Mouse (Mus musculus): ENCODE measurements around the gene Icam1. TPM values are rescaled to one million over a fixed set of nuclear protein-coding genes. Genes with fewer than 3 reads are reported as not detected.

Icam1 gene
- 10.4 and 13.8 TPM in 2 replicates for polyA plus RNA-seq (2015; fragmentation: Nextera tagmentation; extraction: Ambion mirVana)

GRCm38 (mm10) chr9:21015571-21016130, at the start of gene Icam1:
Gene Icam1 (plus strand): TSS chr9:21015985.

GRCm38 (mm10) chr9:20976216-20976960, 39.4 kb upstream of the Icam1 start, which contains the start of gene S1pr2:
Gene S1pr2 (minus strand): TSS chr9:20976781.

DNA sequence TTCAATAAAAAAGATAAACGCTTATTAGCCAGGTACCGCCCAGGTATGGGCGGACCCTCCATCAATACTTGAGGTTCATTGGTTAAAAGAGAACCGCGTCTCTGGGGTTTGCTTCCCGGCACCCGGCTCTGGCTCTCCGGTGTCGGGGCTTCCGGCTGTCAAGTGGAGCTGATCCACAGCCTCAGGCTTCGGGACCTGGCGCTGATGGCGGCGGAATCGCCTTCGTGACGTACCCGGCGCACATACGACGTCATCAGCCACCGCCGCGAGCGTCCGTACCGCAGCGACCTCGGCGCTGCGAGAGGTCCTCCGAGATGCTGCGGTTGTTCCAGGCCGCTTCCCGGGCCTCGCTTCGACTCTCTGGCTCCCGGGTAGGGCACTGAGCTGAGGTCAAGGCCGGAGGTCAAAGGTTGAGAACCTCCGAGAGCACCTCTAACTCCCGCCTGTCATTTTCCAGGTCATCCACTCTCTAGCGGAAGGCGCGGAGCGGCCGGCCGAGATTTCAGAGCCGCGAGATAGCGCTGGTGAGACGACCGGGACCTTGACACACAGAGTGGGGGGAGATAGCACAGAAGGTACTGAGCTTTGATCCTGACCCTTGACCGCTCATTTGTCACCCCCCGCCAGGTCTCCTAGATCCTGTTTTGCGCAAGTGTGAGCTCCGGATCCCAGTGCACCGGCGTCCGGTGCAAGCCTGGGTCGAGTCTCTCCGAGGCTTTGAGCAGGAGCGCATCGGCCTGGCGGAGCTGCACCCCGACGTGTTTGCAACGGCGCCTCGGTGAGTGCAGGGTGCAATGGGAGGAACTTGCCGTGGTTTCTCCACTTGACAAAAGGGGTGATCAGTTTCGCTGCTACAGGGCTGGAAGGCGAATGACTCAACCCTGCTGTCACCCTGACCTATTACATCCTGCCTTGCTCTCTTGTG, 12.9 kb upstream of the Icam1 start, which contains the start of gene Mrpl4:
Gene Mrpl4 (plus strand): TSS at position 112 of the 925 bp plus-strand sequence.

DNA sequence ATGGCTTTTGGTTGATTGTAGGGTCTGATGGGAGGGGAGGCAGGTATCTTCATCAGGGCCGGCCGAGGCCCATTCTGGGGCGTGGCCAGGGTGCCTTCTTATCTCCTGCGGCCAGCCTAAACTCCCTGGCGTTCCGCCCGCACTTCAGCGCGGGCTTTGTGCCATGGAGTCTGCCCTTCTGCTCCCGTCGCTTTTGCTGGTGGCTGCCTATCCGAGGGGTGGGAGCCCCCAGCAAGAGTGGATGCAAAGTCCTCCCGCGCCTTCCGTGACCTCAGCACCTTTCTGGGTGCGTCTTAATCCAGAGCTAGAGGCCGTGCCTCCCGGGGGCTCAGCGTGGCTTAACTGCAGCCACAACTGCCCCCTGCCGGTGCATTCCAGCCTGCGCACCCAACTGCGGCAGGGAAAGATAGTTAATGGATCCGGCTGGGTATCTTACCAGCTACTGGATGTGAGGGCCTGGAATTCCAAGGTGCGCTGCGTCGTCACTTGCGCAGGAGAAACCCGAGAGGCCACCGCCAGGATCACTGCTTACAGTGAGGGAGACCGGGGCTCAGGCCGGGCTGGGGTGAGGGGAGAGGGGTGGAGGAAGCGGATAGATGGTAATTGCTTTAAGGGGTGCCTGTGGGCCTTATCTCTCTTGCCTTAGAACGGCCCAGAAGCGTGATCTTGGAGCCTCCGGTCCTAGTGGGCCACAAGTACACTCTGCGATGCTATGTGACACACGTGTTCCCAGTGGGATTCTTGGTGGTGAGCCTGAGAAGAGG, 13.7 kb downstream of the Icam1 start, which contains the start of gene Icam4:
Gene Icam4 (plus strand): TSS at position 83 of the 764 bp plus-strand sequence.

GRCm38 (mm10) chr9:21031896-21032351, 16.1 kb downstream of the Icam1 start, which contains the start of gene Icam5:
Gene Icam5 (plus strand): TSS chr9:21032073.

GRCm38 (mm10) chr9:21067006-21067684, 51.4 kb downstream of the Icam1 start, which contains the start of gene Zglp1:
Gene Zglp1 (minus strand): TSS chr9:21067093.

GRCm38 (mm10) chr9:21073044-21073840, 57.5 kb downstream of the Icam1 start, which contains the start of the genes Gm49373 and Fdx1l:
Gene Gm49373 (minus strand): TSS chr9:21073096.
Gene Fdx1l (minus strand): TSS chr9:21073614.

MicroRNA genes within 50 kb of the gene (microRNA counts, 519-probe panel; counts per million panel counts)
- 88.3 counts per million for microRNA mmu-miR-1900

Other genes with a start within 250 kb of the Icam1 start
- gene Col5a3, start 200.9 kb upstream of the Icam1 start, polyA plus RNA-seq (2015; fragmentation: Nextera tagmentation; extraction: Ambion mirVana) = 1.2 and 1.6 TPM in 2 replicates
- not detected in 2 replicates for gene Rdh8, start 197.5 kb upstream of the Icam1 start, polyA plus RNA-seq (2015; fragmentation: Nextera tagmentation; extraction: Ambion mirVana)
- gene A230050P20Rik, start 147.3 kb upstream of the Icam1 start, polyA plus RNA-seq (2015; fragmentation: Nextera tagmentation; extraction: Ambion mirVana) = 11.0 and 14.0 TPM in 2 replicates
- gene Angptl6, start 136.3 kb upstream of the Icam1 start, polyA plus RNA-seq (2015; fragmentation: Nextera tagmentation; extraction: Ambion mirVana) = 1.3 and 1.5 TPM in 2 replicates
- 65.4 and 72.3 TPM in 2 replicates for gene Ppan, start 127.8 kb upstream of the Icam1 start, polyA plus RNA-seq (2015; fragmentation: Nextera tagmentation; extraction: Ambion mirVana)
- gene Eif3g, start 117.4 kb upstream of the Icam1 start, polyA plus RNA-seq (2015; fragmentation: Nextera tagmentation; extraction: Ambion mirVana) = 198 and 211 TPM in 2 replicates
- gene Dnmt1, start 56.1 kb upstream of the Icam1 start, polyA plus RNA-seq (2015; fragmentation: Nextera tagmentation; extraction: Ambion mirVana) = 63.9 and 66.7 TPM in 2 replicates
- gene S1pr2, start 39.2 kb upstream of the Icam1 start, polyA plus RNA-seq (2015; fragmentation: Nextera tagmentation; extraction: Ambion mirVana) = 6.7 and 8.2 TPM in 2 replicates
- 77.0 and 79.0 TPM in 2 replicates for gene Mrpl4, start 13.2 kb upstream of the Icam1 start, polyA plus RNA-seq (2015; fragmentation: Nextera tagmentation; extraction: Ambion mirVana)
- 111 and 139 TPM in 2 replicates for gene Icam4, start 13.4 kb downstream of the Icam1 start, polyA plus RNA-seq (2015; fragmentation: Nextera tagmentation; extraction: Ambion mirVana)
- 0.27 and 0.35 TPM in 2 replicates for gene Icam5, start 16.1 kb downstream of the Icam1 start, polyA plus RNA-seq (2015; fragmentation: Nextera tagmentation; extraction: Ambion mirVana)
- 0.26 and 0.67 TPM in 2 replicates for gene Zglp1, start 51.1 kb downstream of the Icam1 start, polyA plus RNA-seq (2015; fragmentation: Nextera tagmentation; extraction: Ambion mirVana)
- 0.17 and 0.23 TPM in 2 replicates for gene Gm49373, start 57.1 kb downstream of the Icam1 start, polyA plus RNA-seq (2015; fragmentation: Nextera tagmentation; extraction: Ambion mirVana)
- gene Fdx1l, start 57.6 kb downstream of the Icam1 start, polyA plus RNA-seq (2015; fragmentation: Nextera tagmentation; extraction: Ambion mirVana) = 41.2 and 44.7 TPM in 2 replicates
- 0.86 and 1.1 TPM in 2 replicates for gene Gm38431, start 76.0 kb downstream of the Icam1 start, polyA plus RNA-seq (2015; fragmentation: Nextera tagmentation; extraction: Ambion mirVana)
- 20.1 and 20.8 TPM in 2 replicates for gene Raver1, start 76.0 kb downstream of the Icam1 start, polyA plus RNA-seq (2015; fragmentation: Nextera tagmentation; extraction: Ambion mirVana)
- gene Tyk2, start 115.3 kb downstream of the Icam1 start, polyA plus RNA-seq (2015; fragmentation: Nextera tagmentation; extraction: Ambion mirVana) = 9.7 and 12.2 TPM in 2 replicates
- 139 and 143 TPM in 2 replicates for gene Cdc37, start 134.0 kb downstream of the Icam1 start, polyA plus RNA-seq (2015; fragmentation: Nextera tagmentation; extraction: Ambion mirVana)
- gene Pde4a, start 149.7 kb downstream of the Icam1 start, polyA plus RNA-seq (2015; fragmentation: Nextera tagmentation; extraction: Ambion mirVana) = 4.1 and 5.6 TPM in 2 replicates
- gene Keap1, start 223.4 kb downstream of the Icam1 start, polyA plus RNA-seq (2015; fragmentation: Nextera tagmentation; extraction: Ambion mirVana) = 31.7 and 37.9 TPM in 2 replicates
- 0.52 and 0.57 TPM in 2 replicates for gene S1pr5, start 232.5 kb downstream of the Icam1 start, polyA plus RNA-seq (2015; fragmentation: Nextera tagmentation; extraction: Ambion mirVana)
- gene Atg4d, start 249.3 kb downstream of the Icam1 start, polyA plus RNA-seq (2015; fragmentation: Nextera tagmentation; extraction: Ambion mirVana) = 60.0 and 74.6 TPM in 2 replicates